Mouse (Mus musculus): ENCODE measurements around the gene Zfand3.

GRCm38 (mm10) chr17:30197280-30198030, 192.9 kb downstream of the Zfand3 start:
- TF ChIP-seq CTCF (conservative IDR thresholded peaks at IDR 0.05; ENCODE audit: insufficient read depth, insufficient read length, low read depth, low read length) (no peak), POLR2A (IDR thresholded peaks at IDR 0.05; ENCODE audit: low read depth, low read length) (no peak)

Measured in kidney, adult 2 months (tissue).